Mouse (Mus musculus) stomach, postnatal 0 days (tissue): ENCODE data around the gene Grcc10. TPM values are rescaled to one million over a fixed set of nuclear protein-coding genes. Genes with fewer than 3 reads are reported as not detected.

Source experiments
- ATAC-seq: fragments of 200-750 bp; cut with Nextera tagmentation; 2 replicates; pipeline ENCODE4 v1.8.0; 2017; ENCODE audit not compliant: low FRiP score, low TSS enrichment
- DNase-seq: peaks from one replicate; pipeline ENCODE4 v3.0.0-alpha.2; 2016; ENCODE audit warnings: low spot score
- H3K27ac ChIP-seq: fragments of 300-500 bp; sonication (generic); replicated peaks from 2 replicates; pipeline ENCODE4 v1.5.1; 2014; ENCODE audit warnings: mild to moderate bottlenecking, control low read depth
- H3K27me3 ChIP-seq: fragments of 300-500 bp; sonication (generic); 2 replicates; pipeline ENCODE4 v1.6.1; 2014; ENCODE audit warnings: low read length; ENCODE audit not compliant: control insufficient read depth, insufficient read depth
- H3K36me3 ChIP-seq: fragments of 300-500 bp; sonication (generic); 2 replicates; pipeline ENCODE4 v1.6.1; 2014; ENCODE audit warnings: low read length, mixed read lengths; ENCODE audit not compliant: control insufficient read depth, insufficient read depth
- H3K4me1 ChIP-seq: fragments of 300-500 bp; sonication (generic); replicated peaks from 2 replicates; pipeline ENCODE4 v1.6.1; 2014; ENCODE audit warnings: antibody characterized with exemption; ENCODE audit not compliant: control insufficient read depth, insufficient read depth
- H3K4me2 ChIP-seq: fragments of 300-500 bp; sonication (generic); replicated peaks from 2 replicates; pipeline ENCODE4 v1.6.1; 2014; ENCODE audit warnings: low read depth, mild to moderate bottlenecking, control low read depth, moderate library complexity
- H3K4me3 ChIP-seq: fragments of 300-500 bp; sonication (generic); 2 replicates; pipeline ENCODE4 v1.5.1; 2014; ENCODE audit warnings: low read depth, low read length, control low read depth
- H3K9ac ChIP-seq: fragments of 300-500 bp; sonication (generic); 2 replicates; pipeline ENCODE4 v1.6.1; 2014; ENCODE audit warnings: mild to moderate bottlenecking, low read length, control low read depth, mixed read lengths
- H3K9me3 ChIP-seq: fragments of 300-500 bp; sonication (generic); 2 replicates; pipeline ENCODE4 v1.6.1; 2016; ENCODE audit warnings: low read length; ENCODE audit not compliant: control insufficient read depth
- CTCF ChIP-seq: IDR thresholded peaks from 2 replicates; pipeline ENCODE4 v1.5.1; 2016; ENCODE audit warnings: antibody characterized with exemption, low read depth, mild to moderate bottlenecking, moderate library complexity
- EP300 ChIP-seq: optimal IDR thresholded peaks from 2 replicates; pipeline ENCODE3; 2016; ENCODE audit warnings: antibody characterized with exemption
- WGBS: fragments of 180-500 bp; shearing (Covaris S2); extraction: QIAGEN DNeasy Blood & Tissue Kit; methylation state at CpG from one replicate; pipeline ENCODE4 v1.1.7; 2014; 5-methylcytosine and 5-hydroxymethylcytosine counted together
- polyA plus RNA-seq: library from polyadenylated mRNA; unstranded; fragments of >200 nt; fragmentation: Nextera tagmentation; extraction: Ambion mirVana; gene quantifications from 2 replicates; pipeline ENCODE4 v1.2.1, GENCODE M21; 2015

Grcc10 gene
- polyA plus RNA-seq, 1 experiment from 2014 or later = 292 TPM

DNA sequence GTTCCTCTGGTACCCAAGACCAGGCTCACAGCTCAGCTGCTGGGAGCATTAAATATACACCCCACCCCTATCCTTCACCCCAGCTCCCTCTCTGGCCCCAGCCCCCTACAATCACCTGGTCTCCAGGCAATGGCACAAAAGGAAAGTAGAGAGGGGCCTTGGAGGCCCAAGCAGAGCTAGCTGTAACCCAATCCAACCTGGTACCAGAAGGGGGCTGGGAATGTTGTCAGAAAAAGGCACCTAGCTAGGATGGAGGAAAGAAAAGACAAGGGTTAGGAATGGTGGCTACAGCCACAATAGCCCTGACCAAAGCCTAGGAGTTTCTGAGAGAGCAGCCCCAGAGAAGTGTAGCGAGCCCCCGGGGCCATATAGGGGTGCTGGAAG is 17.7 kb upstream of the Grcc10 start:
- Histone ChIP-seq H3K36me3 (no peaks in the 10 kb centered on the region), H3K27me3 (no peaks in the 10 kb centered on the region), H3K9me3 (no peaks in the 10 kb centered on the region), H3K4me2 (peak overlapping the region; percentile 72), H3K4me1 (peaks cover 10% of the 10 kb centered on the region), H3K4me3 (no peak overlapping the region), H3K27ac (peak overlapping the region; percentile 97), H3K9ac (peak overlapping the region; percentile 43)
- ATAC-seq = no peak
- 36% methylated on average over 2 of the region's 2 CpGs for WGBS
- TF ChIP-seq EP300 (no peak), CTCF (no peak)
- no peak for DNase-seq

- no peak for DNase-seq
- H3K27me3 ChIP-seq = no peaks in the 10 kb centered on the region
- peak overlapping the region; percentile 72 for H3K4me2 ChIP-seq
- 34% methylated on average over 5 of the region's 5 CpGs for WGBS
- peaks cover 10% of the 10 kb centered on the region for H3K4me1 ChIP-seq
- H3K4me3 ChIP-seq = peak overlapping the region; percentile 76
- no peaks in the 10 kb centered on the region for H3K36me3 ChIP-seq
- peak overlapping the region; percentile 97 for H3K27ac ChIP-seq
- no peaks in the 10 kb centered on the region for H3K9me3 ChIP-seq
- peak overlapping the region; percentile 94 for H3K9ac ChIP-seq
- TF ChIP-seq EP300 (no peak), CTCF (no peak)
- ATAC-seq = peak; percentile 5; the same call in 1 of the 2 replicates
These were observed 17.0 kb upstream of the Grcc10 start for GRCm38 (mm10) chr6:124757909-124758848.

GRCm38 (mm10) chr6:124757351-124757880 is 16.2 kb upstream of the Grcc10 start:
- Histone ChIP-seq H3K4me1 (peaks cover 10% of the 10 kb centered on the region), H3K27me3 (no peaks in the 10 kb centered on the region), H3K4me3 (peak overlapping the region; percentile 76), H3K36me3 (no peaks in the 10 kb centered on the region), H3K9me3 (no peaks in the 10 kb centered on the region), H3K27ac (peak overlapping the region; percentile 97), H3K4me2 (peak overlapping the region; percentile 72), H3K9ac (peak overlapping the region; percentile 94)
- TF ChIP-seq CTCF (no peak), EP300 (no peak)
- DNase-seq (no peak), ATAC-seq (no peak)
- 8% methylated on average over 5 of the region's 5 CpGs for WGBS

GRCm38 (mm10) chr6:124756652-124757350 is 15.6 kb upstream of the Grcc10 start:
- under 1% methylated on average over 47 of the region's 54 CpGs for WGBS
- ATAC-seq = peak; percentile 76
- TF ChIP-seq EP300 (peak; percentile 35), CTCF (no peak)

DNA sequence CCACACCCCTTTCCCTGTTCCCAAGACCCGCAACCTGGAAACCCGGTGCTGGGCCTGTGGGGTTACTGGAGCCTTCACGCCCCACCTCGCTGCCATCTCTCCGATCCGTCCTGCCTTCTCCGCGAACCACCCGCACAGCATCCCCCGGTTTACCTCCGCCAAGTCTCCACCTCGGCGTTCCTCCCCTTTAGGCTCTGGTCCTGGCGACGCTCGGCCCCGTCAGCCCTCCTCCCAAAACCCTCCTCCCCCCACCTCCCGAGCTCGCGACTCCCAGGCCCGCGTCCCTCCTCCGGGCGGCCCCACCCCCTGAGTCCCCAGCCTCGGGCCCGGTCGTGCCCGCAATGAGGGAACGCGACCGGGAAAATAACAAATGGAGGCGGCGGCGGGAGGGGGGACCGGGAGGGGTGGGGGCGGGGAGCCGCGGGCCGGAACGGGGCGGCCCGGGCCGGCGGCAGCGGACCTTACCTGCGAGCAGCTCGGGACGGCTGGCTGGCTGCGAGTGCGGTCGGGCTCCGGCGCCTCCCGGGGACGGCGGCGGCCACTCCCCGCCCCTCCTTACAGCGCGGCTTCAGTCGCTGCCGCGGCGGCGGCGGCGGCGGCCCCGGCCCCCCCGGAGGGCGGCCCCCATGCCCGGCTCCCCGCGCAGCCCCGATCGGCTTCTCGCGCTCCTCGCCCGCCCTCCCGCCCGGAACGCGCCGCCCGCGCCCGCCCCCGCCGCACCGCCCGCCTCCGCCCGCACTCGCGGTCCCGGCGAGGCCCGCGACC is 14.8 kb upstream of the Grcc10 start, which contains the start of the genes Gm45234 and Atn1:
Gm45234 (minus strand) TSS at position 191 of the 765 bp plus-strand sequence.
Atn1 (minus strand) TSS at position 694 of the 765 bp plus-strand sequence.
- H3K9ac ChIP-seq = peak within 1 kb of the TSS; percentile 94
- peaks cover 10% of the 10 kb centered on the region for H3K4me1 ChIP-seq
- peak within 1 kb of the TSS; percentile 97 for H3K27ac ChIP-seq
- DNase-seq (peak; percentile 84), ATAC-seq (peak; percentile 56)
- no peaks in the 10 kb centered on the region for H3K36me3 ChIP-seq
- WGBS = 2% methylated on average over 38 of the region's 100 CpGs
- H3K9me3 ChIP-seq = no peaks in the 10 kb centered on the region
- no peak for TF ChIP-seq EP300
- TF ChIP-seq CTCF = no peak
- H3K4me2 ChIP-seq = peak within 1 kb of the TSS; percentile 72
- H3K4me3 ChIP-seq = peak within 1 kb of the TSS; percentile 76
- no peaks in the 10 kb centered on the region for H3K27me3 ChIP-seq

More at GRCm38 (mm10) chr6:124756652-124757350, 15.6 kb upstream of the Grcc10 start:
- Histone ChIP-seq H3K27me3 (no peaks in the 10 kb centered on the region), H3K9ac (peak overlapping the region; percentile 94), H3K4me1 (peaks cover 10% of the 10 kb centered on the region), H3K27ac (peak overlapping the region; percentile 97), H3K9me3 (no peaks in the 10 kb centered on the region), H3K36me3 (no peaks in the 10 kb centered on the region), H3K4me2 (peak overlapping the region; percentile 72), H3K4me3 (peak overlapping the region; percentile 76)
- peak; percentile 88 for DNase-seq
